Mouse (Mus musculus) cortical plate, adult 2 months (tissue): ENCODE results near the gene Rgs3. TPM values are rescaled to one million over a fixed set of nuclear protein-coding genes. Genes with fewer than 3 reads are reported as not detected.

Experiments
- H3K27ac ChIP-seq: fragments of 200-500 bp; 2 replicates; pipeline ENCODE4 v1.5.1; 2012; ENCODE audit warnings: low read length, control low read depth, inconsistent platforms; ENCODE audit not compliant: insufficient read depth
- H3K4me1 ChIP-seq: fragments of 200-500 bp; 2 replicates; pipeline ENCODE4 v1.6.1; 2011; ENCODE audit warnings: low read length; ENCODE audit not compliant: control insufficient read depth, insufficient read depth
- H3K4me3 ChIP-seq: fragments of 200-500 bp; 2 replicates; pipeline ENCODE4 v1.5.1; 2011; ENCODE audit warnings: mild to moderate bottlenecking, low read length, control low read depth; ENCODE audit not compliant: insufficient read depth
- CTCF ChIP-seq: fragments of 200-500 bp; IDR thresholded peaks from 2 replicates; pipeline ENCODE4 v1.5.1; 2011; ENCODE audit warnings: mild to moderate bottlenecking, control low read depth, low read length; ENCODE audit not compliant: insufficient read depth; ENCODE audit errors: extremely low read depth
- POLR2A ChIP-seq: fragments of 200-500 bp; IDR thresholded peaks from 2 replicates; pipeline ENCODE4 v1.6.1; 2011; ENCODE audit warnings: mild to moderate bottlenecking, low read length, control low read depth; ENCODE audit not compliant: insufficient read depth; ENCODE audit errors: extremely low read depth
- polyA plus RNA-seq: library from polyadenylated mRNA; depleted of rRNA; stranded (reverse); fragments of >200 nt; gene quantifications from 2 replicates; pipeline ENCODE4 v1.2.3, GENCODE M21; 2012

Rgs3 gene
- polyA plus RNA-seq, 1 experiment, result 40.2 TPM

DNA sequence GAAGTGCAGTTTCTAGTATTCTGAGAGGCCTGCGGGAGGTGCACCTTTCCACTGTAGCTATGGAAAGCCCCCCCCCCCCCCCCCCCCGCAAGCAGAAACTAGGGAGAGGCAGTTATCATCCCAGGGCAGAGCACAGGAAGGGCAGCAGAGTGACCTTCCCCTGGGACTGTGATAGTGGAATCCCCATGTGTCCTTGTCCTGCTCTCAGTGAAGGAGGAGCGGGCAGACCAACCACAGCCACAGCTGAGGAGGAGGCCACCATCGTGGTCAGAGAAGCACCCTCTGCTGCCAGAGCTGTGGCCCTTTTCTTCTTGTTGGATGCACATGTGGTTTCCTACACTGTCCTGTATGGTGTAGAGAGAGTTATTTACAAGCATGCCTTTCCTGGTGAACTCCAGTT is 174.3 kb downstream of the Rgs3 start:
- Histone ChIP-seq H3K4me3 (no peak overlapping the region), H3K4me1 (no peaks in the 10 kb centered on the region), H3K27ac (no peak overlapping the region)
- no peak for TF ChIP-seq POLR2A
- no peak for TF ChIP-seq CTCF

- H3K4me1 ChIP-seq, result no peaks in the 10 kb centered on the region
- no peak overlapping the region for H3K4me3 ChIP-seq
- TF ChIP-seq POLR2A (no peak), CTCF (no peak)
- no peak overlapping the region for H3K27ac ChIP-seq
Observed at GRCm38 (mm10) chr4:62735291-62735690, 175.6 kb downstream of the Rgs3 start.

DNA sequence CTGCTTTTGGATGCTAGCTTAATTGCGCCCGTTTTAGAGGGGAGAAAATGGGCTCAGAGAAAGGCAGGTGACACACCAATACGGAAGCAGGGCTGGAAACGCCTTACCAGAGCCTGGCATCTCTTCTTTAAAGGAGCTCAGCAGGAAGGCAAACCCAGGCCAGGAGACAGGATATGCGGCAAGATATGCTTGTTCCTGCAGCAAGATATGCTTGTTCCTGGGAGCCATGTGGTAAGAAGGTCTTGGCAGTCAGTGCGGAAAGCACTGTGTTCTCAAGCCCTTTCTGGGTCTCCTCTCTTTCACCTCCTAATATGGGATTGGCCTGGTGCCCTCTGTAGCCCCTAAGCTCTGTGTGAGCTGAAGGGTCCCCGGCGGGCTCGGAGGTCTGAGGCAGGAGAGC is 176.2 kb downstream of the Rgs3 start:
- Histone ChIP-seq H3K4me1 (no peaks in the 10 kb centered on the region), H3K4me3 (no peak overlapping the region), H3K27ac (no peak overlapping the region)
- TF ChIP-seq POLR2A (no peak), CTCF (no peak)

GRCm38 (mm10) chr4:62736421-62736820 is 176.8 kb downstream of the Rgs3 start:
- Histone ChIP-seq H3K4me1 (no peaks in the 10 kb centered on the region), H3K27ac (no peak overlapping the region), H3K4me3 (no peak overlapping the region)
- TF ChIP-seq POLR2A (no peak), CTCF (no peak)

- H3K4me3 ChIP-seq, result no peak overlapping the region
- no peak for TF ChIP-seq POLR2A
- TF ChIP-seq CTCF, result no peak
- H3K27ac ChIP-seq, result no peak overlapping the region
- H3K4me1 ChIP-seq, result no peaks in the 10 kb centered on the region
Observed at GRCm38 (mm10) chr4:62736904-62737303, 177.3 kb downstream of the Rgs3 start.

DNA sequence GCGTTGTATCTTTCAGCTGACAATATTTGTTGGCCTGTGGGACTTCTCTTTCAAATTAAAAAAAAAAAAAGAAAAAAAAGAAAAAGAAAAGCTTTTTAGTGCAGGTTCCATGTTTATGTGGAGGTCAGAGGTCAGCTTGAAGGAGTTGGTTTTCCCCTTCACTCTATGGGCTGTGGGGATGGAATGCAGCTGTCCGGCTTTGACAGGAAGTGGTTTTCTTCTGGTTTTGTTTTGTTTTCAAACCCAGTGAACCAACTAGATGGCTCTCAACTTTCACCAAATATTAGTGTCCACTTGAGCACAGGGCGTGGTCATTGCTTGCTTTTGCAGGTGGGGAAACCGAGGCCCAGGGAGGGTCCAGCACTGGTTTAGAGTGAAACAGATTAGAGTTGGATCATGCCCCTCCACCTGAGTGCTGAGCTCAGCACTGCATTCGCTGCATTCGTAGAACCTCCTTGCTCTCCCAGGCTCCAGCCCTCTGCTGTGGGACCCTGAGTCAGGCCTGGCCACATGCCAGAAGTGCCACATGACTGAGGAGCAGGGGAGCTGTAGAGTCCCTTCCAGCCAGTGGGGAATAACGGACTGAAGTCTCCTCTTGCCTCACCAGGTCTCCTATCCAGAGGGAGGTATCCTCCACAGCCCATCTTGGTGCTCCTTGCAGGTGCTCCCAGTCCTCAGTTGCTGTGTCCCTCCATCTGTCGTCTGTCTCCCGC is 178.5 kb downstream of the Rgs3 start:
- Histone ChIP-seq H3K4me1 (no peaks in the 10 kb centered on the region), H3K4me3 (no peak overlapping the region), H3K27ac (no peak overlapping the region)
- TF ChIP-seq POLR2A, result no peak
- no peak for TF ChIP-seq CTCF

DNA sequence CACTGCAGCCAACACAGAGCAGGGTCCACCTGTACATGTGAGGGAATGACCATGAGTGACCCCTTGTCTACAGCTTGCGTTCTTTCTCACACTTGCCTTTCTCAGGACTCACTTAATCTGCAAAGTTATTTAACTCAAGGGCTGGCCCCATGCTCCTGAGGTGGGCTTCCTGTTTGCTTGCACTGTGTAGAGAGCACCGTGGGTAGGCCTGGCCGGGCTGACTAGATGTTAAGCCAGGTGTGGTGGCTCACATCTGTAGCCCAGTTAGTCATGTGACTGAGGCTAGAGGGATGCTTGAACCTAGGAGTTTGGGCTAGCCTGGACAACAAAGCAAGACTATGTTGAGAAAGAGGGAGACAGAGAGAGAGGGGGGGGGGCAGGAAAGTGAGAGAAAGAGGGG is 179.3 kb downstream of the Rgs3 start:
- TF ChIP-seq CTCF (no peak), POLR2A (no peak)
- H3K4me3 ChIP-seq, result no peak overlapping the region
- H3K4me1 ChIP-seq, result no peaks in the 10 kb centered on the region
- H3K27ac ChIP-seq, result no peak overlapping the region

- Histone ChIP-seq H3K4me3 (no peak overlapping the region), H3K4me1 (no peaks in the 10 kb centered on the region), H3K27ac (no peak overlapping the region)
- TF ChIP-seq POLR2A (no peak), CTCF (no peak)
Observed at GRCm38 (mm10) chr4:62739591-62739990, 179.9 kb downstream of the Rgs3 start.

GRCm38 (mm10) chr4:62740282-62741054 is 180.8 kb downstream of the Rgs3 start:
- TF ChIP-seq CTCF (no peak), POLR2A (no peak)
- no peak overlapping the region for H3K27ac ChIP-seq
- H3K4me3 ChIP-seq, result no peak overlapping the region
- no peaks in the 10 kb centered on the region for H3K4me1 ChIP-seq

DNA sequence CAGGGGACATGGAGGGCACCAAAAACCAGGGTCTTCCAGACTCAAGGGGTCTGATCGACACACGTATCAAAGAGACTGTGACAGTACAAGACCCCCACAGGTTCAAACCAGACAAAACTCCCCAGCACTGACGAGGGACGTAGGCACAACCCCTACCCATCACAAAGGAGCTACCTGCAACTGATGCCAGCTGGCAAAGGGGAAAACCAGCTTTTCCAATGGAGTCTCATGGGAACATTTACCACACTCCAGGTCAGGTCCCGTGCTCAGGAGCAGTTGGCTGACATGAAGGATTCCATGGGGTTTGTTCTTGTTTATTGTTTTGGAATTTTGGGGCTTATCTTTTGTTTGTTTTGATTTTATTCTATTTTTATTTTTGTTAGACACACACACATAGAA is 181.4 kb downstream of the Rgs3 start:
- Histone ChIP-seq H3K27ac (no peak overlapping the region), H3K4me1 (no peaks in the 10 kb centered on the region), H3K4me3 (no peak overlapping the region)
- TF ChIP-seq CTCF (no peak), POLR2A (no peak)
